Mouse (Mus musculus): Measurements from ENCODE around the gene Tspan11. TPM values are rescaled to one million over a fixed set of nuclear protein-coding genes. Genes with fewer than 3 reads are reported as not detected.

The Tspan11 gene
- polyA plus RNA-seq, 1 experiment, result 0.78 TPM

DNA sequence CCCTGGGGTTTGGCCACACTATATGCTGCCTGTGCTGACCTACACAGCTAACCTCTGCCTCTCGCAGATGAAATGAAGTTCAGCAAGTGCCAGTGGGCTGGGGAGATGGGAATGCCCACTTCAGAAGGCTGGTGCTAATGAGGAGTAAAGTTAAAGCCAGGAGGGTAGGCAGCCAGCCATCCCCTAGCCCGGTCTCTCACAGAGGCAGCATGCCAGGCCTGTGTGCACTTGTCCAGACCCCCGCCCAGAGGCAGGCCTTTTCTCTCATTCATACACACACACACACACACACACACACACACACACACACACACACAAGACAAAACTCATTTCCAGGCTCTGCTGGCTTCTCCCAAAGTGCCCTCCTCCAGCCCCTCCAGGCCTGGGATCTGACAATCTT, 113.4 kb downstream of the Tspan11 start:
- WGBS, result 87% methylated on average over 3 of the region's 3 CpGs
- no peak for DNase-seq
- Histone ChIP-seq H3K27ac (ENCODE audit: insufficient read depth, low read depth, low read length) (no peak overlapping the region), H3K36me3 (ENCODE audit: control insufficient read depth, insufficient read depth, low read length) (no peaks in the 10 kb centered on the region), H3K27me3 (replicated peaks; ENCODE audit: control insufficient read depth, insufficient read depth, low read length) (no peaks in the 10 kb centered on the region), H3K4me3 (ENCODE audit: insufficient read depth, low read depth, low read length) (no peak overlapping the region), H3K4me1 (ENCODE audit: control insufficient read depth, insufficient read depth, low read length) (no peaks in the 10 kb centered on the region)
- TF ChIP-seq CTCF (conservative IDR thresholded peaks at IDR 0.05; ENCODE audit: insufficient read depth, insufficient read length, low read depth, low read length) (no peak), POLR2A (IDR thresholded peaks at IDR 0.05; ENCODE audit: low read depth, low read length) (no peak)

DNA sequence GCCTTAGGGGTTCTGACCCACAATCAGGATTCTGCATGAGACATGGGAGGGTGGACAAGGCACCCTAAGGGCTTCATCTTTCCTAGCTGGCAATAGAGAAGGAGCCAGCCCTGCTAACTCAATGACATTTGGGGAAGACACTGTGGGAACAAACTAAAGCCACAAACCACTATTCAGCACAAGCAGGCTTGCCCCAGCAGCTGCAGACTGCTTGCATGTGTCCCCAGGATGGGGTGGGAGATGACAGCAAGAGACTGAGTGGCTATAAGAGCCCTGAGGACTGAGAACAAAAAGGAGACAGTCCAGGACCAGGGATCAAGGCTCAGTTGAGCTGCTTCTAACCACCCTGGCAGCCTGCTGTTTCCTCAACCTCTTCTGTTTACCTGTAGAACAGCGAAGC, 114.2 kb downstream of the Tspan11 start:
- no peak for DNase-seq
- Histone ChIP-seq H3K36me3 (ENCODE audit: control insufficient read depth, insufficient read depth, low read length) (no peaks in the 10 kb centered on the region), H3K4me3 (ENCODE audit: insufficient read depth, low read depth, low read length) (no peak overlapping the region), H3K27ac (ENCODE audit: insufficient read depth, low read depth, low read length) (no peak overlapping the region), H3K27me3 (replicated peaks; ENCODE audit: control insufficient read depth, insufficient read depth, low read length) (no peaks in the 10 kb centered on the region), H3K4me1 (ENCODE audit: control insufficient read depth, insufficient read depth, low read length) (no peaks in the 10 kb centered on the region)
- TF ChIP-seq CTCF (conservative IDR thresholded peaks at IDR 0.05; ENCODE audit: insufficient read depth, insufficient read length, low read depth, low read length) (no peak), POLR2A (IDR thresholded peaks at IDR 0.05; ENCODE audit: low read depth, low read length) (no peak)
- WGBS, result 97% methylated on average over 1 of the region's 1 CpGs

DNA sequence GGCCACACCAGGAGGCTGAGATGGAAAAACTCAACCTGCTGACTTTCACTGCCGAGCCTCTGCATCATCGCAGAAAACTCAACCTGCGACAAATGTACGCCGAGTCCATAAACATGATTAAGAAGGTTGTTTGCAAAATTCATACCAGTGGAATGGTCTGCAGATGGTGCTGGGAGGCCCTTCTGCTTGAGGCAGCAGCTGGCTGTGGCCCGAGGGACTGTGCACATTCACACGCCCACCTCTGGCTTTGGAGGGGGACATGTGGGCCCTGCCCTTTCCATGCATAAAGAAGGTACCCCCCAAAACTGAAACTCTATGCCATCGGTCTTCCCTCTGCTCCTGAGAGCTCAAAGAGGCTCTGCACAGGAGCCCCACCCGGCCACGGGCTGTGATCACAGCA, 114.7 kb downstream of the Tspan11 start:
- Histone ChIP-seq H3K36me3 (ENCODE audit: control insufficient read depth, insufficient read depth, low read length) (no peaks in the 10 kb centered on the region), H3K27me3 (replicated peaks; ENCODE audit: control insufficient read depth, insufficient read depth, low read length) (no peaks in the 10 kb centered on the region), H3K4me3 (ENCODE audit: insufficient read depth, low read depth, low read length) (no peak overlapping the region), H3K4me1 (ENCODE audit: control insufficient read depth, insufficient read depth, low read length) (no peaks in the 10 kb centered on the region), H3K27ac (ENCODE audit: insufficient read depth, low read depth, low read length) (no peak overlapping the region)
- no peak for DNase-seq
- 76% methylated on average over 10 of the region's 10 CpGs for WGBS
- TF ChIP-seq POLR2A (IDR thresholded peaks at IDR 0.05; ENCODE audit: low read depth, low read length) (no peak), CTCF (conservative IDR thresholded peaks at IDR 0.05; ENCODE audit: insufficient read depth, insufficient read length, low read depth, low read length) (no peak)

GRCm38 (mm10) chr6:128002667-128003066, 115.3 kb downstream of the Tspan11 start:
- TF ChIP-seq CTCF (conservative IDR thresholded peaks at IDR 0.05; ENCODE audit: insufficient read depth, insufficient read length, low read depth, low read length) (no peak), POLR2A (IDR thresholded peaks at IDR 0.05; ENCODE audit: low read depth, low read length) (no peak)
- WGBS, result 81% methylated on average over 4 of the region's 4 CpGs
- no peak overlapping the region for H3K4me3 ChIP-seq (ENCODE audit: insufficient read depth, low read depth, low read length)

DNA sequence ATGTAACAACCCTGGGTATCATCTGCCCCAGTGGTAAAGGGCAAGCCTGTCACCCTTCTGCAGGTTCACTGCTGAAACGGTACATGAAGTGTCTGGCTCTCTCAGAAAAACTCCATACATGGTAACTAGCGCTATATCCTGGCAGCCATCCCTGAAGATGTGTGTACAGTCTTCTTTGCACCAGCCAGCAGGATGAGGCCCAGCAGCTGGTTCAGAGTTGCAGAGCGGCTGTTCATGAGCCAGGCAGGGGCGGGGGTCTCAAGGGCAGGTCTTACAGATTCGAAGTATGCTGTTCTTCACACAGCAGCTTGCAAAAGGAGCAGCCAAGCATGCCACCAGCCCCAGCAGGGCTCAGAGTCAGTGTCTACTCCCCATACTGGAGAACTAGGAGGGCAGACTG, 116.2 kb downstream of the Tspan11 start:
- WGBS, result 62% methylated on average over 5 of the region's 5 CpGs
- Histone ChIP-seq H3K27me3 (replicated peaks; ENCODE audit: control insufficient read depth, insufficient read depth, low read length) (no peaks in the 10 kb centered on the region), H3K36me3 (ENCODE audit: control insufficient read depth, insufficient read depth, low read length) (no peaks in the 10 kb centered on the region), H3K4me1 (ENCODE audit: control insufficient read depth, insufficient read depth, low read length) (no peaks in the 10 kb centered on the region), H3K4me3 (ENCODE audit: insufficient read depth, low read depth, low read length) (no peak overlapping the region), H3K27ac (ENCODE audit: insufficient read depth, low read depth, low read length) (no peak overlapping the region)
- TF ChIP-seq CTCF (conservative IDR thresholded peaks at IDR 0.05; ENCODE audit: insufficient read depth, insufficient read length, low read depth, low read length), result no peak
- TF ChIP-seq POLR2A (IDR thresholded peaks at IDR 0.05; ENCODE audit: low read depth, low read length), result no peak
- DNase-seq, result no peak

More at GRCm38 (mm10) chr6:128002667-128003066, 115.3 kb downstream of the Tspan11 start:
- no peak overlapping the region for H3K27ac ChIP-seq (ENCODE audit: insufficient read depth, low read depth, low read length)
- no peaks in the 10 kb centered on the region for H3K36me3 ChIP-seq (ENCODE audit: control insufficient read depth, insufficient read depth, low read length)
- no peaks in the 10 kb centered on the region for H3K27me3 ChIP-seq (replicated peaks; ENCODE audit: control insufficient read depth, insufficient read depth, low read length)
- no peak for DNase-seq
- H3K4me1 ChIP-seq (ENCODE audit: control insufficient read depth, insufficient read depth, low read length), result no peaks in the 10 kb centered on the region

Other genes starting within 250 kb of the Tspan11 start
- not detected in 2 replicates for gene Prmt8, start 118.1 kb upstream of the Tspan11 start, polyA plus RNA-seq (2012; rRNA removed)

All from kidney, adult 2 months (tissue).